Mouse (Mus musculus): Measurements from ENCODE around the gene Foxi1.
"Not testable (repeated sequence)": the region's sequence is repeated elsewhere in the genome, so short reads cannot be mapped to it uniquely, and the experiment has no call there.

Foxi1 gene

GRCm38 (mm10) chr11:34207989-34208388 lies at the start of gene Foxi1:
Gene Foxi1 (minus strand): TSS chr11:34208089.
- in situ Hi-C loops (cut with MboI; ENCODE audit: low sequenced_read_pairs): loop anchor here (5.0 to 10.0 kb wide), 2 partner anchors 46 to 263 kb away; no protein-coding TSS in a partner anchor

GRCm38 (mm10) chr11:34242979-34243378 lies 35.1 kb upstream of the Foxi1 start:
- in situ Hi-C loops (cut with MboI; ENCODE audit: low sequenced_read_pairs): loop anchor here (25.0 kb wide), 1 partner anchor 569 kb away; no protein-coding TSS in a partner anchor

- in situ Hi-C loops (cut with MboI; ENCODE audit: low sequenced_read_pairs): loop anchor here (25.0 kb wide), 1 partner anchor 572 kb away; no protein-coding TSS in a partner anchor
Measured at GRCm38 (mm10) chr11:34240252-34240651, 32.4 kb upstream of the Foxi1 start.

GRCm38 (mm10) chr11:34239691-34240090 lies 31.8 kb upstream of the Foxi1 start:
- in situ Hi-C loops (cut with MboI; ENCODE audit: low sequenced_read_pairs): loop anchor here (25.0 kb wide), 1 partner anchor 573 kb away; no protein-coding TSS in a partner anchor

GRCm38 (mm10) chr11:34236885-34237284 lies 29.0 kb upstream of the Foxi1 start:
- in situ Hi-C loops (cut with MboI; ENCODE audit: low sequenced_read_pairs): loop anchor here (25.0 kb wide), 1 partner anchor 575 kb away; no protein-coding TSS in a partner anchor

- in situ Hi-C loops (cut with MboI; ENCODE audit: low sequenced_read_pairs): loop anchor here (25.0 kb wide), 1 partner anchor 576 kb away; no protein-coding TSS in a partner anchor
Measured at GRCm38 (mm10) chr11:34236091-34236759, 28.3 kb upstream of the Foxi1 start.

GRCm38 (mm10) chr11:34228758-34229364 lies 21.0 kb upstream of the Foxi1 start:
- in situ Hi-C loops (cut with MboI; ENCODE audit: low sequenced_read_pairs): loop anchor here (25.0 kb wide), 1 partner anchor 583 kb away; no protein-coding TSS in a partner anchor

- in situ Hi-C loops (cut with MboI; ENCODE audit: low sequenced_read_pairs): loop anchor here (25.0 kb wide), 1 partner anchor 585 kb away; no protein-coding TSS in a partner anchor
Measured at GRCm38 (mm10) chr11:34227180-34227579, 19.3 kb upstream of the Foxi1 start.

- in situ Hi-C loops (cut with MboI; ENCODE audit: low sequenced_read_pairs): not testable (repeated sequence)
Measured at GRCm38 (mm10) chr11:34220596-34220995, 12.7 kb upstream of the Foxi1 start.

GRCm38 (mm10) chr11:34212853-34213252 lies 5.0 kb upstream of the Foxi1 start:
- in situ Hi-C loops (cut with MboI; ENCODE audit: low sequenced_read_pairs): no loop called here

GRCm38 (mm10) chr11:34202769-34203168 lies 5.1 kb downstream of the Foxi1 start:
- in situ Hi-C loops (cut with MboI; ENCODE audit: low sequenced_read_pairs): loop anchor here (10.0 kb wide), 1 partner anchor 258 kb away; no protein-coding TSS in a partner anchor

GRCm38 (mm10) chr11:34195142-34195541 lies 12.7 kb downstream of the Foxi1 start:
- in situ Hi-C loops (cut with MboI; ENCODE audit: low sequenced_read_pairs): no loop called here

- in situ Hi-C loops (cut with MboI; ENCODE audit: low sequenced_read_pairs): no loop called here
Measured at GRCm38 (mm10) chr11:34194158-34194941, 13.5 kb downstream of the Foxi1 start.

GRCm38 (mm10) chr11:34193658-34194057 lies 14.2 kb downstream of the Foxi1 start:
- in situ Hi-C loops (cut with MboI; ENCODE audit: low sequenced_read_pairs): no loop called here

- in situ Hi-C loops (cut with MboI; ENCODE audit: low sequenced_read_pairs): no loop called here
Measured at GRCm38 (mm10) chr11:34184266-34184665, 23.6 kb downstream of the Foxi1 start.

GRCm38 (mm10) chr11:34181214-34182117 lies 26.4 kb downstream of the Foxi1 start:
- in situ Hi-C loops (cut with MboI; ENCODE audit: low sequenced_read_pairs): no loop called here

GRCm38 (mm10) chr11:34178752-34179151 lies 29.1 kb downstream of the Foxi1 start:
- in situ Hi-C loops (cut with MboI; ENCODE audit: low sequenced_read_pairs): no loop called here

- in situ Hi-C loops (cut with MboI; ENCODE audit: low sequenced_read_pairs): no loop called here
Measured at GRCm38 (mm10) chr11:34176371-34176770, 31.5 kb downstream of the Foxi1 start.

- in situ Hi-C loops (cut with MboI; ENCODE audit: low sequenced_read_pairs): no loop called here
Measured at GRCm38 (mm10) chr11:34171221-34171620, 36.7 kb downstream of the Foxi1 start.

- in situ Hi-C loops (cut with MboI; ENCODE audit: low sequenced_read_pairs): no loop called here
Measured at GRCm38 (mm10) chr11:34169464-34169894, 38.4 kb downstream of the Foxi1 start.

Data from CH12F3 (cell line).